Mouse (Mus musculus) cerebellum, adult 11 months (tissue): Measurements from ENCODE around the gene Fosl1.

Experiments used
- DNase-seq: peaks from one replicate; pipeline ENCODE4 v3.0.0; 2022

The Fosl1 gene

GRCm38 (mm10) chr19:5456922-5457745 lies 9.8 kb downstream of the Fosl1 start:
- peak; percentile 96 for DNase-seq

- no peak for DNase-seq
Observed at GRCm38 (mm10) chr19:5457746-5458442, 10.5 kb downstream of the Fosl1 start, which contains the start of gene Ccdc85b. Gene Ccdc85b, minus strand, starts transcription at chr19:5457894.

GRCm38 (mm10) chr19:5459019-5459418 lies 11.7 kb downstream of the Fosl1 start:
- no peak for DNase-seq

GRCm38 (mm10) chr19:5459896-5460295 lies 12.5 kb downstream of the Fosl1 start:
- no peak for DNase-seq

GRCm38 (mm10) chr19:5460465-5460911 lies 13.1 kb downstream of the Fosl1 start, which contains the start of gene Fibp:
Gene Fibp, plus strand, starts transcription at chr19:5460615.
- DNase-seq, result peak; percentile 83

- no peak for DNase-seq
Observed at GRCm38 (mm10) chr19:5461411-5461810, 14.1 kb downstream of the Fosl1 start.

- no peak for DNase-seq
Observed at GRCm38 (mm10) chr19:5463212-5463611, 15.9 kb downstream of the Fosl1 start.

- peak; percentile 70 for DNase-seq
Observed at GRCm38 (mm10) chr19:5463791-5464562, 16.6 kb downstream of the Fosl1 start.

- no peak for DNase-seq
Observed at GRCm38 (mm10) chr19:5465037-5465436, 17.7 kb downstream of the Fosl1 start.

- no peak for DNase-seq
Observed at GRCm38 (mm10) chr19:5466916-5467500, 19.7 kb downstream of the Fosl1 start.

- no peak for DNase-seq
Observed at GRCm38 (mm10) chr19:5468374-5468773, 21.0 kb downstream of the Fosl1 start, which contains the start of gene Ctsw. Gene Ctsw, minus strand, starts transcription at chr19:5468507.

GRCm38 (mm10) chr19:5471846-5472245 lies 24.5 kb downstream of the Fosl1 start:
- DNase-seq, result no peak

- no peak for DNase-seq
Observed at GRCm38 (mm10) chr19:5472857-5473256, 25.5 kb downstream of the Fosl1 start.

- no peak for DNase-seq
Observed at GRCm38 (mm10) chr19:5473720-5474119, 26.4 kb downstream of the Fosl1 start, which contains the start of gene Efemp2. Gene Efemp2, plus strand, starts transcription at chr19:5473954.

GRCm38 (mm10) chr19:5474281-5475068 lies 27.1 kb downstream of the Fosl1 start:
- DNase-seq, result no peak

GRCm38 (mm10) chr19:5475069-5475714 lies 27.8 kb downstream of the Fosl1 start:
- DNase-seq, result no peak

- no peak for DNase-seq
Observed at GRCm38 (mm10) chr19:5477004-5477667, 29.8 kb downstream of the Fosl1 start.

GRCm38 (mm10) chr19:5477668-5478300 lies 30.4 kb downstream of the Fosl1 start:
- no peak for DNase-seq

GRCm38 (mm10) chr19:5480016-5480415 lies 32.7 kb downstream of the Fosl1 start:
- DNase-seq, result no peak

GRCm38 (mm10) chr19:5481398-5481797 lies 34.1 kb downstream of the Fosl1 start:
- no peak for DNase-seq
